Mouse (Mus musculus): ENCODE measurements around the gene Tacc2. TPM values are rescaled to one million over a fixed set of nuclear protein-coding genes. Genes with fewer than 3 reads are reported as not detected.
"Not testable (repeated sequence)": the region's sequence is repeated elsewhere in the genome, so short reads cannot be mapped to it uniquely, and the experiment has no call there.

The Tacc2 gene
- polyA plus RNA-seq, 1 experiment from 2014 or later, result 45.2 TPM

GRCm38 (mm10) chr7:130596079-130596855 lies 19.0 kb downstream of the Tacc2 start:
- H3K27ac ChIP-seq, ATAC-seq: not testable (repeated sequence)
- WGBS, result 71% methylated on average over 9 of the region's 19 CpGs

GRCm38 (mm10) chr7:130597546-130597945 lies 20.3 kb downstream of the Tacc2 start:
- Histone ChIP-seq H3K36me3 (ENCODE audit: poor library complexity, severe bottlenecking) (no peaks in the 10 kb centered on the region), H3K4me1 (peaks cover 18% of the 10 kb centered on the region), H3K9me3 (replicated peaks) (no peaks in the 10 kb centered on the region), H3K4me3 (no peak overlapping the region), H3K27me3 (no peaks in the 10 kb centered on the region), H3K4me2 (no peak overlapping the region), H3K27ac (0 out of 2 replicates have a peak overlapping the region, but pooled peaks have one; percentile 19), H3K9ac (no peak overlapping the region)
- ATAC-seq, result no peak
- WGBS, result 55% methylated on average over 6 of the region's 6 CpGs

More at GRCm38 (mm10) chr7:130596079-130596855, 19.0 kb downstream of the Tacc2 start:
- H3K27me3 ChIP-seq; H3K36me3 ChIP-seq (ENCODE audit: poor library complexity, severe bottlenecking); H3K4me3 ChIP-seq; H3K9ac ChIP-seq; H3K9me3 ChIP-seq (replicated peaks); H3K4me2 ChIP-seq: not testable (repeated sequence)
- H3K4me1 ChIP-seq, result peaks cover 18% of the 10 kb centered on the region

GRCm38 (mm10) chr7:130600074-130600473 lies 22.8 kb downstream of the Tacc2 start:
- 93% methylated on average over 3 of the region's 3 CpGs for WGBS
- H3K27ac ChIP-seq, result no peak overlapping the region
- H3K27me3 ChIP-seq, result no peaks in the 10 kb centered on the region
- H3K9me3 ChIP-seq (replicated peaks), result no peaks in the 10 kb centered on the region
- H3K4me3 ChIP-seq, result no peak overlapping the region
- peaks cover 16% of the 10 kb centered on the region for H3K4me1 ChIP-seq
- no peak overlapping the region for H3K9ac ChIP-seq
- no peak for ATAC-seq
- no peaks in the 10 kb centered on the region for H3K36me3 ChIP-seq (ENCODE audit: poor library complexity, severe bottlenecking)
- H3K4me2 ChIP-seq, result no peak overlapping the region

DNA sequence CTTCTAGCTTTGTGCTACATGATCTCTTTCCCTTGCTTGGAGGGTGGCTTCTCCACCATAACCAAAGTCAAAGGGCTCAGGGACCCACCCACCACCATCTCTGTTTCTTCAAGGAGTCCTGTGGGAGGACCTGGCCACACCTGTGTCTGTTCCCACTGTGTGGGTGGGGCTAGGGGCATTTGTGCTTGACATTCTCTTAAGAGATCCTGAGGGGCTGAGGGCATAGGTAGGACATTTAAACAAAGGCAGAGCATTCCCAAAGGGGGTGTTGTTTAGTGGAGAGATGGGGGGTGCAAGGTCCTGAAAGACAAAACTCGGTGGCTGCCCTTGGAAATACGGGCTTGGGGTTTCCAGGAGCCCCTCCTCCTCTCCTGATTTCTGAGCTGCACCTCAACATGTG lies 23.3 kb downstream of the Tacc2 start:
- no peak for ATAC-seq
- 74% methylated on average over 2 of the region's 2 CpGs for WGBS

GRCm38 (mm10) chr7:130602804-130603203 lies 25.6 kb downstream of the Tacc2 start:
- H3K4me3 ChIP-seq, result no peak overlapping the region
- peaks cover 1% of the 10 kb centered on the region for H3K4me1 ChIP-seq
- no peak overlapping the region for H3K4me2 ChIP-seq
- H3K27ac ChIP-seq, result no peak overlapping the region
- H3K36me3 ChIP-seq (ENCODE audit: poor library complexity, severe bottlenecking), result no peaks in the 10 kb centered on the region
- H3K9ac ChIP-seq, result no peak overlapping the region
- H3K27me3 ChIP-seq, result no peaks in the 10 kb centered on the region
- 93% methylated on average over 1 of the region's 1 CpGs for WGBS
- H3K9me3 ChIP-seq (replicated peaks), result no peaks in the 10 kb centered on the region
- ATAC-seq, result no peak

More for the DNA sequence above, 23.3 kb downstream of the Tacc2 start:
- H3K4me1 ChIP-seq, result peaks cover 16% of the 10 kb centered on the region
- no peaks in the 10 kb centered on the region for H3K27me3 ChIP-seq
- no peaks in the 10 kb centered on the region for H3K9me3 ChIP-seq (replicated peaks)
- no peak overlapping the region for H3K4me2 ChIP-seq
- no peaks in the 10 kb centered on the region for H3K36me3 ChIP-seq (ENCODE audit: poor library complexity, severe bottlenecking)
- no peak overlapping the region for H3K27ac ChIP-seq
- H3K9ac ChIP-seq, result no peak overlapping the region
- H3K4me3 ChIP-seq, result no peak overlapping the region

DNA sequence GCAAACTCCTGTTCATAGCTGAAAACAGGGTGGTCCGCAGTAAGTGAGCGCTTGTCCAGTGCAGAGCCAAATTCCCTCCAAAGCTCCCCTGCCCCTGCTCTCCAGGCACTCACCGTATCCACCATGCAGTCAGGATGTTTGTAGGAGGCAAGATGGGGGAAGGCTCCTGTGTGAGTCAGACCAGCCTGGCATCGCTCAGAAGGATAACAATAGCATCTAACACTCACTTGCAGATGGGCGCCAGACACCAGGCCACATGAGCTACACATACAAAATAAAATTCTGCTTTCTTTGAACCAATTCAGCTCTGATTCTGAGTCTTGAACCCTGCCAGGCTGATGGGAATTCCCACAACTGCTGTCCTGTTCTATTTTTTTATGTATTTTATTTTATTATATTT lies 26.3 kb downstream of the Tacc2 start:
- ATAC-seq, result no peak
- H3K4me1 ChIP-seq, result no peaks in the 10 kb centered on the region
- H3K9me3 ChIP-seq (replicated peaks), result no peaks in the 10 kb centered on the region
- H3K27ac ChIP-seq, result no peak overlapping the region
- no peak overlapping the region for H3K9ac ChIP-seq
- no peak overlapping the region for H3K4me3 ChIP-seq
- no peak overlapping the region for H3K4me2 ChIP-seq
- no peaks in the 10 kb centered on the region for H3K36me3 ChIP-seq (ENCODE audit: poor library complexity, severe bottlenecking)
- 86% methylated on average over 5 of the region's 5 CpGs for WGBS
- no peaks in the 10 kb centered on the region for H3K27me3 ChIP-seq

DNA sequence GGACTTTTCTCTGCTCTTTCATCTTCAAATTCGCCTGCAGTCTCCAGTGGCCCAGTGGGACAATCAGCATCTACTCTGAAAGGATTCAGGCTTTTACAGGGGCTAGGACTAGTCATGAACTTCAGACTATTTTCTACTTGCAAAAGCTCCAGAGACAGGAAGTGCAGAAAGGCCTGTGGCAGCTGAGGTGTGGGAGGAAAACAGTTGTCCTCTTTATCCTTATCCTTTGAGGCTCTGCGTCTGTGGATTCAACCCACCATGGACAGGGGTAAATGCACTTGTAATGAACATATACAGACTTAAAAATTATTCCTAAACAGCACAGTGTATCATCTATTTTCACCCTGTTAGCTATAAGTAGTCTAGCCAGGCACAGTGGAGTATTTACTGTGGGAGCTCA lies 27.2 kb downstream of the Tacc2 start:
- H3K4me1 ChIP-seq, result no peaks in the 10 kb centered on the region
- H3K36me3 ChIP-seq (ENCODE audit: poor library complexity, severe bottlenecking), result no peaks in the 10 kb centered on the region
- H3K4me3 ChIP-seq, result no peak overlapping the region
- no peak overlapping the region for H3K4me2 ChIP-seq
- no peaks in the 10 kb centered on the region for H3K27me3 ChIP-seq
- no peak for ATAC-seq
- H3K27ac ChIP-seq, result no peak overlapping the region
- no peaks in the 10 kb centered on the region for H3K9me3 ChIP-seq (replicated peaks)
- 67% methylated on average over 2 of the region's 2 CpGs for WGBS
- H3K9ac ChIP-seq, result no peak overlapping the region

DNA sequence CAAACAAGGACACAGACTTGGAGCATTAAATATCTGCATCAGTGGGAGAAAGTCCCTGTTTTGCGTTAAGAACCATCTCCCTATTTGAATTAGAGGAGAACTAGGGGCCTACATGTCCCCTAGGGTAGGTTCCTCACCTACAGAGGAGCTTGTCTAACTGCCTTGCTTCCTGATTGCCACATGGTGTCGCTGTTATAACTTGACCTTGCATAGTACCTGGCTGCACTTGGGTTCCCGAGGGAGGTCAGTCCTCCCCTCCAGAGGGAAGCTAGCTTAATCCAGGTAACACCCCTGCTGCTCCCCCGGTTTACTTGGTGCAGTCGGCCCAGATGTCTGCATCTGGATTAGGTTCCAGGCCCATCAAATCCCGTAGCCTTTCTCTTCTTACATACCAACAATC lies 27.9 kb downstream of the Tacc2 start:
- no peak for ATAC-seq
- no peaks in the 10 kb centered on the region for H3K36me3 ChIP-seq (ENCODE audit: poor library complexity, severe bottlenecking)
- no peaks in the 10 kb centered on the region for H3K9me3 ChIP-seq (replicated peaks)
- H3K9ac ChIP-seq, result no peak overlapping the region
- H3K27ac ChIP-seq, result no peak overlapping the region
- H3K27me3 ChIP-seq, result no peaks in the 10 kb centered on the region
- no peak overlapping the region for H3K4me3 ChIP-seq
- no peak overlapping the region for H3K4me2 ChIP-seq
- WGBS, result 28% methylated on average over 6 of the region's 6 CpGs
- no peaks in the 10 kb centered on the region for H3K4me1 ChIP-seq

DNA sequence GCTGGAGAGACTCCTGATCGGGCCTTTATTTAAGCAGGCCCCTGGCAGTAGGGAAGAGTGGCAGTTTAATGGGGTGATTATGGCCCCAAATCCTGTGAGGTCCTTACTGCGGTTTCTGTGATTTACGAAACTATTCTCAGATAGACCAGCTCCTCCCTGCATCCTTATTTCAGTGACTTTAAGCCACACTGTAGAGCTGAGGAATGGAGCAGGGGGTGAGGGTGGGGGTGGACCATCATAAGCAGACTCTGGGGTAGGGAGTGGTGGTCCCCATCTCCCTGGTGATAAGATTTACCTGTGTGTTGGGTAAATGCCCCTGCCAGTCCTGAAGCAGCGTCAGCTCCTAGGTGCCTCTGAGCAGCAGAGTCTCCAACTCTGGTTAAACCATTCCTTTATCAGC lies 29.7 kb downstream of the Tacc2 start:
- Histone ChIP-seq H3K36me3 (ENCODE audit: poor library complexity, severe bottlenecking) (no peaks in the 10 kb centered on the region), H3K9me3 (replicated peaks) (no peaks in the 10 kb centered on the region), H3K27ac (no peak overlapping the region), H3K4me3 (no peak overlapping the region), H3K27me3 (no peaks in the 10 kb centered on the region), H3K9ac (no peak overlapping the region), H3K4me1 (no peaks in the 10 kb centered on the region), H3K4me2 (no peak overlapping the region)
- 89% methylated on average over 4 of the region's 4 CpGs for WGBS
- no peak for ATAC-seq

- Histone ChIP-seq H3K27ac (no peak overlapping the region), H3K9me3 (replicated peaks) (no peaks in the 10 kb centered on the region), H3K9ac (no peak overlapping the region), H3K27me3 (no peaks in the 10 kb centered on the region), H3K4me1 (no peaks in the 10 kb centered on the region), H3K36me3 (ENCODE audit: poor library complexity, severe bottlenecking) (no peaks in the 10 kb centered on the region), H3K4me3 (no peak overlapping the region), H3K4me2 (no peak overlapping the region)
- ATAC-seq, result no peak
- WGBS, result 82% methylated on average over 4 of the region's 4 CpGs
These were observed 36.7 kb downstream of the Tacc2 start for GRCm38 (mm10) chr7:130613973-130614372.

- Histone ChIP-seq H3K4me2 (no peak overlapping the region), H3K27me3 (no peaks in the 10 kb centered on the region), H3K9ac (no peak overlapping the region), H3K9me3 (replicated peaks) (no peaks in the 10 kb centered on the region), H3K36me3 (ENCODE audit: poor library complexity, severe bottlenecking) (no peaks in the 10 kb centered on the region), H3K27ac (no peak overlapping the region), H3K4me1 (no peaks in the 10 kb centered on the region), H3K4me3 (no peak overlapping the region)
- ATAC-seq, result no peak
- 90% methylated on average over 3 of the region's 3 CpGs for WGBS
These were observed 40.4 kb downstream of the Tacc2 start for GRCm38 (mm10) chr7:130617591-130617990.

DNA sequence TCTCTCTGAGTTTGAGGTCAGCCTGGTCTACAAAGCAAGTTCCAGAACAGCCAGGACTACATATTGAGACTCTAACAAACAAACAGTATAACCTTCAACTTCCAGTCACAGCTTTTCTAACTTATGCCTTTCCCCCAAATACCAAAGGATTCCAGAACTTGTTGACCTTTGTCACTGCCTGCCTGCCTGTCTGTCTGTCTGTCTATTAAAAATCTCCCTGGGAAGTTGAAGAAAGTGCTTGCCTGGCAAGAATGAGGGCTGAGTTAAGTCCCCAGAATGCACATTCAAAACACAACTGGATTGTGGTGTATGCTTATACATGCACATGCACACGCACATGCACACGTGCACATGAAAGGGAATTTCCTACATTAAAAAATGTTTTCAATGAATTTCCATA lies 43.8 kb downstream of the Tacc2 start:
- 94% methylated on average over 2 of the region's 2 CpGs for WGBS
- ATAC-seq, result no peak
- Histone ChIP-seq H3K9me3 (replicated peaks) (no peaks in the 10 kb centered on the region), H3K27ac (no peak overlapping the region), H3K9ac (no peak overlapping the region), H3K4me2 (no peak overlapping the region), H3K27me3 (peaks cover under 1% of the 10 kb centered on the region; the same call in 1 of the 2 replicates), H3K36me3 (ENCODE audit: poor library complexity, severe bottlenecking) (no peaks in the 10 kb centered on the region), H3K4me1 (no peaks in the 10 kb centered on the region), H3K4me3 (no peak overlapping the region)

GRCm38 (mm10) chr7:130621953-130622352 lies 44.7 kb downstream of the Tacc2 start:
- H3K27me3 ChIP-seq, result peaks cover 4% of the 10 kb centered on the region; the same call in 1 of the 2 replicates
- 65% methylated on average over 3 of the region's 3 CpGs for WGBS
- no peaks in the 10 kb centered on the region for H3K9me3 ChIP-seq (replicated peaks)
- H3K27ac ChIP-seq, result no peak overlapping the region
- no peaks in the 10 kb centered on the region for H3K36me3 ChIP-seq (ENCODE audit: poor library complexity, severe bottlenecking)
- no peaks in the 10 kb centered on the region for H3K4me1 ChIP-seq
- no peak overlapping the region for H3K4me2 ChIP-seq
- H3K4me3 ChIP-seq, result no peak overlapping the region
- no peak overlapping the region for H3K9ac ChIP-seq
- ATAC-seq, result no peak

All from forebrain, embryonic 13.5 days (tissue).